Mouse (Mus musculus) mouse trophoblast stem cell (cell line): ENCODE results near the gene Col6a1.

Experiments used
- in situ Hi-C, 2 experiments: fragments of 300-500 bp; cut with MseI, MboI; formaldehyde crosslinking; loops; 2 replicates in 1 of 2; 3 replicates in 1 of 2; pipeline ENCODE4 v1.15.1; 2025

Gene Col6a1

DNA sequence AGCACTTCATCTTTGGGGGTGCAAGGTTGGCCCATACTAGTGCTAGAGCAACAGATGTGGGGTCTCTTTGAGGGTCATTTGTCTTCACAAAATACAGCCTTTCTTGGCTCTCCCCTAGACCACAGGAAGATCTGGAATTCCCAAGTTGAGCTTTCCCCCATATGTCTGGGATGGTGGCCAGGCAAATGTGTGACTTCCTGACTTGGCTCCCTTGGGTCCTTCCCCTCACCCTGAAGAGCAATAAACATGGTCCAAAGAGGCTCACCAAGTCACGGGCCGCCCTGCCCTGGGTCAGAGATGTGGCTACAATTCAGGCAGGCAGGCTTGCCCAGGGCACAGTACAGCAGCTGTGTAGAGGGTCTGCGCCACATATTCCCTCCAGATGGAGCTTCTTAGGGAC lies 44.1 kb downstream of the Col6a1 start:
- in situ Hi-C loops = no loop called here

DNA sequence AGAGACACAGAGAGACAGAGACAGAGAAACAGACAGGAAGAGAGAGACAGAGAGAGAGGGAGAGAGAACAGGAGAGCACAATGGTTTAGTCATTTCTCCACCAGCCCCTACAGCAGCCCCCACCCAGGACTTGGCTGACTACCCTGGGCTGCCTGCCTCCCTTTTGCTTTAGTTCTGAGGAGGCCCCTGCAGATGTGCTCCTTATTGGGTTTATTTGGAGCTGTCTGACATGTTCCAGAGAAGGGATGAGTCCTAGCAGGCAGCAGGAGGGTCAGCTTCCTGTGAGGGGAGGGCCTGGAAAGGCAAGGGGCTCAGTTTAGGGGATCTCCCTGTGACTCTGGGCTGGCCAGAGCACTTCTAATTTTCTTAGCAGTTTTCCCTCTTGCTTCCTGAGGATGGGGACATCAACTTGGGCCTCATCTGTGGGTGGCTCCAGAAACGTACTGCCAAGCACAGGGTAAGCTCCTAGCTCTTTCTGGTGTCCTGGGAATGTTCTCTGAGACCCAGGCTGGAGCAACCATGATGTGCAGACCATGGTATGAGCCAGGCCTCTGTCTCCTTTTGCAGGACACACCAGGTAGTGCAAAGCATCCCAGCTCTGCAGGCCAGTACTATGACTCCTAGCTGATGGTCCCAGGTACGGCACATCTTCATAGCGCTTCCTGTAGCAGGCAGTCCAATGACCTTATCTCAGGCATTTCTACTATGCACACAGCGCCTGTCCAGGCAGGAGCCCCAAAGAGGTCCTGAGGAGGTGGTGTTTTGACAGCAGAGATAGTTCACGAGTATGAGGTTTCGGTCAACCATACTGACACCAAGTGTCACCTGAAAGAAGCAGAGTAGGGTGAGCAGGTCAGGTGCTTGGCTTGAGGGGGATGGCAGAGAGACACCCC lies 45.0 kb downstream of the Col6a1 start:
- in situ Hi-C loops = no loop called here

DNA sequence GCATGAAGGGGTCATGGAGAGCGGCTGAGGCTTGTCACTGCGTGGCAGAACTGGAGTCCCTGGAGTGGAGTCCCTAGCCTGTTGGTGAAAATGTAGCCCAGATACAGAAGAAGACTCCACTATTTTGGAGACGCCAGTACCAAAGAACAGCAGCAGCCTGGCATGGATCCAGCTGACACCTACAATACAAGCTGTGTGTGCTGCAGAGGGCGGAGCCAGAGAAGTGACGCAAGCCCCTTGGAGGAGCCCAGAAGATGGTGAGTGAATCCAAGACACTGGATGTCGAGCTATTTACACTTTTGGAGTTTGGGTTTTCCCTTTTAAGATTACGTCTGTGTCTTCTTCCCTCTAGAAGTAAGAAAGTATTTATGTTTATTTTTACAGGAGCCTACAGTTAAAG lies 47.8 kb downstream of the Col6a1 start:
- in situ Hi-C loops = no loop called here

DNA sequence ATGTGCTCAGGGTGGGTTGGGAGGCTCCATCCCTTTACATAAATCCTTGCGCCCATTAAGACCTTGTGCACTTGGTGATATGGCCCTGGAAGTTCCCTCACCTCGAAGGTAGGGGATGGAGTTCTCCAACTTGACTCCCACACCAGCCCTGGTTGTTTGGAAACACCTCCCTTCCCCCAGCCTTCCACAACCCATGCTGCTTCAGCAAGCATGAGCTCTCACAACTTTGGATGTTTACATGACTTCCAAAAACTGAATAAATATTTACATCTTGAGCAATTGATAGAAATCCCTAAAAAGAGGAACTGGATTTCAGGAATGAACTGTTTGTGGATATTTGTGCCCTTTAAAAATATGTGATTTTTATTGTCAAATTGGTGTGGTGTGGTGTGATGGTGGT lies 50.7 kb downstream of the Col6a1 start:
- in situ Hi-C loops = no loop called here

DNA sequence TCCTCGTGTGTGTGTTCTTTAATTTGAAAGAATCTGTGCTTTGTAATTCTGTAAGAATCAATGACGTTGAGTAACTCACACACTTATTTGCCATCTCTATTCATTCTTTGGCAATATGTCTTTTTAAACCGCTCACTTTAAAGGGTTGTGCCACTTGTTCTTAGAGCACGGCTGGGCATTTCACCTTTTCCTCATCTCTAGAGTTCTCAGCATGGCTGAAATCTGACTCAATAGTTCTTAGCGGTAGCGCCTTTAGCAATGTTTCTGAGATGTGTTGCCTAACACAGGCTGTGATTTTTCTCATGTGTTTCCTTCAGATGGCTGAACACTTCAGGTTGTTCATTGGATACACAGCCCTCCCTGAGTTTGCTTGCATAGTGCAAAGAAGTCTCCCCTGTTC lies 51.4 kb downstream of the Col6a1 start:
- in situ Hi-C loops = no loop called here

DNA sequence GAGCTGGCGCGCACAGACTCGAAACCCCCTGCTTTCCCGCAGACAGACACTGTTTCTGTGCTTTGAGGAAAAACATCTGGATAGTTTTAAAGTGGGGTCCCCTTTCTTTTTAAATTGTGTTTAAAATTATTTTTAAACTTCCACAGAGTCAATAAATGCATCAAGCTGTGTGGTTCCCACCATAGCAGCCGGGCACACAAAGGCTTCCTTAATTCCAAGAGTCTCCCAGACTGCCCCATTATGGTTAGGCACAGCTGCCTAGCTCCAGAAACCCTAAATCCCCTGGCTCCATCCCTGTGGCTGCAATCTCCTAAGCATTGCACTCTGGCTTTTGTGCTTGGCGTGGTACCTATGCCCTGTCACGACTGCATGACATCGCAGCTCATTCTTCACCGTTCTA lies 54.0 kb downstream of the Col6a1 start:
- in situ Hi-C loops = no loop called here

DNA sequence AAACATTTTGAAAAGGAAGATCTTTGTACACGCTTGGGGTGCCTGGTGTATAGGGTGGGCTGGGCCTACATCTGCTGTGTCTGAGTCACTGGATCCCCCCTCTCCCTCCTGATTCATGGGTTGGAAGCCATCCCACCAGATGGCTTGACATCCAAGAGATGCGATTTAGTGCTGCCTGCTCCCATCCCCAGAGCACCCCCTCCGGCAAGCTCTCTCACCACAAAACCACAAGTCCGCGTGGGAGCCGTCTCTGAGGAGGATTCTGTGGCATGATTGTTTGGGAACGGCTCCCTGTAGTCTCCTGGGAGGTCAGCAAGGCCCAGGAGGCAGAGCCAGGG lies 57.1 kb downstream of the Col6a1 start:
- in situ Hi-C loops = no loop called here

DNA sequence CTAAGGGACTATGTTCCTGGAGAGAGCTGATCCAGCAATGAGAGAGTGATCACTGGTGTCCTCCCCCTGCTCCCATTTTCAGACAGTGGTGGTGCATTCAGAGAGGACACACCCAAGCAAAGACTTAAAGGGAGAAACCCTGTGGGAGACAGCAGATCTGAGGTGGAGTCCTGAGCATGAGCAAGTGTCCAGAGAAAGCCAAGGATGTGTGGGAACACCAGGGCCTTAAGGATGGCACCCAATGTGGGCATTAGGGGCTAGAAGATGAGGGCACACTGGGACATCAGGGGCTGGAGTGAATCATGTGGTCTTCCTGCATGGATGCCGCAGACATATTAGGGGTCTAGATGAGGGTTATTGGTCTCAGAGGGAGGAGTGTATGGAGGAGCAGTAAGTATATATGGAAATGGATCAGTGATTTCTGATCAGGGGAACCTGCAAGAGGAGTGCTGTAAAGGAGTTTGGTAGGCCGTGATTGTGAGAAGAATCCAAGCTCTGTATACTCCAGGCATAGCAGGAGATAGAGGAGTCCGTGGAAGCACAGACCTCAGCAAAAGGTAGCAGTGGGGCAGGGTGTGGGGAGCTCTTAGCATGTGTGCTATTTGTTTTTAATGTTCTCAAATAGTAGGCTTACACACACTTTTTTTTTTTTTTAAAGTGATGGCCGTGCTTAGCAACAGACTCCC lies 57.6 kb downstream of the Col6a1 start:
- in situ Hi-C loops = no loop called here

DNA sequence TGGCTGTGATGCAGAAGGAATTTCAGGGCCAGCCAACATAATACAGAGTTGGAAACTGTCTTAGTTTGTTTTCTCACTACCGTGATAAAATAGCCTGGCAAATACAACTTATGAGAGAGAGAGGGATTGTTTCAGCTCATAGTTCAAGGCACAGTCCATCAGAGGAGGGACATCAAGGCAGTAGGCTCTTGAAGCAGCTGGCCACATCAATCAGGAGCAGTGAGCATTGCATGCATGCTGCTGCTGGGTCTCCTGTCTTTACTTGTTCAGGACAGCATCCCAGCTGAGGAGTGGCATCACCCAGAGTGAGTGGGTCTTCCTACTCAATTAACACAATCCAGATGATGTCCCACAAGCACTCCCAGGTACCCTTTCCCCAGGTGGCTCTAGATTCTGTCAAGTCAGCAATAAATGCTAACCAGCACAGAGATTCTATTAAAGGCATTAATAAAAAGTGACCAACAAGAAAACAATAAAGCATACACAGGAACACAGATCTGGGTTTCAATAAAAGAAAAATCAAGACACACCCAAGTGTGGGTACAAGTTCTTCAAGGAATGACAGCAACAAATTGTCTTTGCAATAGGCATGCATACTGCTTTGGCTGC lies 58.7 kb downstream of the Col6a1 start:
- in situ Hi-C loops = no loop called here

DNA sequence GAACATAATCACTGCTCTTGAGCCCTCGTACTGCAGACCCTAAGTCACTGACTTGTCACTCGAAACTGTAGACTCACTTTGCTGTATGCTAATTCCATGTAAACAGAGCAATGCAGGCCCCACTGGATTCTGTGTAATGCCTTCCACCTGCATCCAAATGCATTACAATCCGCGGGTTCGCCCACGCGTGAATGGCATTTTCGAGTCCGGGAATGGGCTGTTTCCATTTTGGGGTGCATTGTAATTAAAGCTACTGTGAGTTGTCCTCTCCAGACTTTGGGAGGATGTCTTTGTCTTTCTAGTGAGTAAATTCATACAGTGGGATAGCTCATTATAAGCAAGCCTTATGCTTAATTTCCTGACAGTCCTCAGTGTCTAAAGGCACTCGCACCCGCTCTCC lies 60.4 kb downstream of the Col6a1 start:
- in situ Hi-C loops = no loop called here

DNA sequence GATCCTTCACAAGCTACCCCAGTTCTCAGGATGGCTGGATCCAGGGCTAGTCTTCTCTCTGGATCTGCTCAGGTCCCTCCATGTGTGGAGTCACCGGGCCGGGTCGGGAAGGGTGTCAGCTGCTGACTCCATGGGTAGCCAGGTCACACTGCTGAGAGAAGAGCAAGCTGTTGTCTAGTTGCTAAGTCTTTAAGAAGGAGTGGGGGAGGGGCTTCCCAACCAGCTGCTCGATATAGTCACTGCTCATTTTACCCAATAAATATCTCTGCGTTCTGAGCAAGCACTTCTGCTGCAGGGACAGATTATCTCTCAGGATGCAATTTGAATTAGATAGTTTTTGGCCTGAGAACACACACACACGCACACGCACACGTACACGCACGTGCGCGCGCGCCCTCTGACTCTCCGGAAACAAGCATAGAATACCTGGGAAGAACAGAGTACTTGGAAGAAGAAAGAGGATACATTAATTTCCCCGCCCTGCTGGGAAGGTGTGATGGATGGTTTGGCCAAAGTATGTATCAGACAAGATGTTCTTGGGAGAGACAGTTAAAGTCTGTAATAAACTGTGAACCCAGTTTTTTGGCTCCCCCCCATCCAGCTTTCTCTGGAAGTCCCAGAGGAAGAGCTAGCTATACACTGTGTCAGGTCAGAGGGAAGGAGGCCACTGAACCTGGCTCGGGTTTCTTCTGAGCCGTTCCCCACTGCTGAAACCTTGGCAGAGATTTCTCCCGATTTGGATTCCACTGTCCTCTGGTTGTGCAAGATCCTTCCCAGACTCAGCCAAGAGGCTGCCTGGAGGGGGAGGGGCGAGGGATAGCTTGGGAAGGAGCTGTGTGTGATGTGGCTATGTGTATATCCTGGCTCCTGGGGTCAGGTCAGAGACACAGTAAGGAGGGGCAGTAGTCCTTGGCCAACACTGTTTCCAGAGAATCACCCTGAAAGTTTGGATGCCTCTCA lies 61.5 kb downstream of the Col6a1 start:
- in situ Hi-C loops = no loop called here
